Mouse (Mus musculus) liver, embryonic 14.5 days (tissue): ENCODE data around the gene Hes6.
A peak's percentile ranks its signal among the peaks of the same experiment; 100 is the strongest.

Experiments used
- CTCF ChIP-seq: IDR thresholded peaks from 2 replicates; pipeline ENCODE4 v1.5.1; 2016; ENCODE audit warnings: antibody characterized with exemption, low read depth, control low read depth
- EP300 ChIP-seq: IDR thresholded peaks from 2 replicates; pipeline ENCODE4 v1.6.1; 2016; ENCODE audit warnings: antibody characterized with exemption, low read depth

GRCm38 (mm10) chr1:91453932-91454331 lies 40.1 kb upstream of the Hes6 start:
- TF ChIP-seq CTCF = no peak
- TF ChIP-seq EP300 = peak; percentile 21; the same call in 1 of the 2 replicates
